Mouse (Mus musculus) B cell, adult (primary cell): ENCODE measurements around the gene Krt33a. TPM values are rescaled to one million over a fixed set of nuclear protein-coding genes. Genes with fewer than 3 reads are reported as not detected.

Source experiments
- total RNA-seq: library from RNA; stranded (reverse); gene quantifications from 4 replicates; pipeline ENCODE4 v1.2.4, GENCODE M21; 2023; ENCODE audit not compliant: inconsistent age

The Krt33a gene
- total RNA-seq: not detected in 4 replicates

GRCm38 (mm10) chr11:100016112-100016511 lies at the start of gene Krt33a:
Gene Krt33a, minus strand, starts transcription at chr11:100016212.

GRCm38 (mm10) chr11:100050451-100050850 lies 34.4 kb upstream of the Krt33a start, which contains the start of gene Krt31:
Gene Krt31, minus strand, starts transcription at chr11:100050551.

GRCm38 (mm10) chr11:100041454-100041853 lies 25.4 kb upstream of the Krt33a start, which contains the start of gene Krt34:
Gene Krt34, minus strand, starts transcription at chr11:100041554.

GRCm38 (mm10) chr11:100029768-100030167 lies 13.8 kb upstream of the Krt33a start, which contains the start of gene Krt33b:
Gene Krt33b, minus strand, starts transcription at chr11:100029868.

GRCm38 (mm10) chr11:99993620-99994383 lies 22.2 kb downstream of the Krt33a start, which contains the start of gene Krtap17-1:
Gene Krtap17-1, minus strand, starts transcription at chr11:99993994.

GRCm38 (mm10) chr11:99986180-99986647 lies 29.8 kb downstream of the Krt33a start, which contains the start of gene Krtap16-1:
Gene Krtap16-1, minus strand, starts transcription at chr11:99986597.

GRCm38 (mm10) chr11:99978953-99979352 lies 37.1 kb downstream of the Krt33a start, which contains the start of gene Krtap29-1:
Gene Krtap29-1, minus strand, starts transcription at chr11:99979053.

Other genes with a start within 250 kb of the Krt33a start
- gene Gm11595, start 243.3 kb downstream of the Krt33a start, total RNA-seq: not detected in 4 replicates
- gene Krtap4-8, start 235.5 kb downstream of the Krt33a start, total RNA-seq: not detected in 4 replicates
- gene Krtap4-9, start 231.0 kb downstream of the Krt33a start, total RNA-seq: not detected in 4 replicates
- not detected in 4 replicates for gene Gm11596, start 222.7 kb downstream of the Krt33a start, total RNA-seq
- gene Gm11569, start 217.3 kb downstream of the Krt33a start, total RNA-seq: not detected in 4 replicates
- gene Gm11554, start 211.8 kb downstream of the Krt33a start, total RNA-seq: not detected in 4 replicates
- not detected in 4 replicates for gene Krtap4-13, start 206.3 kb downstream of the Krt33a start, total RNA-seq
- not detected in 4 replicates for gene Gm11564, start 200.5 kb downstream of the Krt33a start, total RNA-seq
- not detected in 4 replicates for gene 2300003K06Rik, start 178.1 kb downstream of the Krt33a start, total RNA-seq
- not detected in 4 replicates for gene Krtap4-16, start 164.6 kb downstream of the Krt33a start, total RNA-seq
- gene Gm11568, start 158.3 kb downstream of the Krt33a start, total RNA-seq: not detected in 4 replicates
- gene Gm11559, start 151.7 kb downstream of the Krt33a start, total RNA-seq: not detected in 4 replicates
- gene Krtap9-1, start 142.8 kb downstream of the Krt33a start, total RNA-seq: not detected in 4 replicates
- not detected in 4 replicates for gene Gm11567, start 137.0 kb downstream of the Krt33a start, total RNA-seq
- gene Krtap31-1, start 108.3 kb downstream of the Krt33a start, total RNA-seq: not detected in 4 replicates
- gene Gm11565, start 101.5 kb downstream of the Krt33a start, total RNA-seq: not detected in 4 replicates
- not detected in 4 replicates for gene Krtap31-2, start 79.9 kb downstream of the Krt33a start, total RNA-seq
- not detected in 4 replicates for gene Krtap9-5, start 67.7 kb downstream of the Krt33a start, total RNA-seq
- gene Krtap29-1, start 37.2 kb downstream of the Krt33a start, total RNA-seq: not detected in 4 replicates
- gene Krtap16-1, start 29.6 kb downstream of the Krt33a start, total RNA-seq: not detected in 4 replicates
- gene Krtap17-1, start 22.2 kb downstream of the Krt33a start, total RNA-seq: not detected in 4 replicates
- gene Krt33b, start 13.7 kb upstream of the Krt33a start, total RNA-seq: not detected in 4 replicates
- not detected in 4 replicates for gene Krt34, start 25.3 kb upstream of the Krt33a start, total RNA-seq
- not detected in 4 replicates for gene Krt31, start 34.3 kb upstream of the Krt33a start, total RNA-seq
- gene Krt32, start 72.0 kb upstream of the Krt33a start, total RNA-seq: not detected in 4 replicates
- not detected in 4 replicates for gene Krt35, start 80.0 kb upstream of the Krt33a start, total RNA-seq
- not detected in 4 replicates for gene Krt36, start 89.4 kb upstream of the Krt33a start, total RNA-seq
- not detected in 4 replicates for gene Krt13, start 105.4 kb upstream of the Krt33a start, total RNA-seq
- not detected in 4 replicates for gene Krt15, start 119.7 kb upstream of the Krt33a start, total RNA-seq
- 0.45 to 1.1 TPM in 2 of 4 replicates, not detected in the others for gene Krt19, start 132.5 kb upstream of the Krt33a start, total RNA-seq
- not detected in 4 replicates for gene Krt9, start 177.0 kb upstream of the Krt33a start, total RNA-seq
- gene Krt14, start 191.3 kb upstream of the Krt33a start, total RNA-seq: not detected in 4 replicates
- gene Krt16, start 232.7 kb upstream of the Krt33a start, total RNA-seq: not detected in 4 replicates
- not detected in 4 replicates for gene Krt17, start 244.8 kb upstream of the Krt33a start, total RNA-seq